Mouse (Mus musculus) intestine, postnatal 0 days (tissue): ENCODE data around the gene Cyren. TPM values are rescaled to one million over a fixed set of nuclear protein-coding genes. Genes with fewer than 3 reads are reported as not detected.

ENCODE experiments used
- ATAC-seq: fragments of 200-750 bp; cut with Nextera tagmentation; 2 replicates; pipeline ENCODE4 v1.8.0; 2017; ENCODE audit warnings: mild to moderate bottlenecking, moderate TSS enrichment, moderate library complexity
- H3K27ac ChIP-seq: fragments of 300-500 bp; sonication (generic); 2 replicates; pipeline ENCODE4 v1.5.1; 2014; ENCODE audit warnings: mild to moderate bottlenecking, low read depth, low read length, moderate library complexity
- H3K27me3 ChIP-seq: fragments of 300-500 bp; sonication (generic); replicated peaks from 2 replicates; pipeline ENCODE4 v1.6.1; 2014; ENCODE audit warnings: low read length, mixed read lengths; ENCODE audit not compliant: control insufficient read depth, insufficient read depth
- H3K36me3 ChIP-seq: fragments of 300-500 bp; sonication (generic); 2 replicates; pipeline ENCODE4 v1.6.1; 2014; ENCODE audit warnings: mild to moderate bottlenecking, moderate library complexity; ENCODE audit not compliant: control insufficient read depth, insufficient read depth
- H3K4me1 ChIP-seq: fragments of 300-500 bp; sonication (generic); replicated peaks from 2 replicates; pipeline ENCODE4 v1.6.1; 2014; ENCODE audit warnings: antibody characterized with exemption, low read length, mixed read lengths; ENCODE audit not compliant: control insufficient read depth, insufficient read depth
- H3K4me2 ChIP-seq: fragments of 300-500 bp; sonication (generic); replicated peaks from 2 replicates; pipeline ENCODE4 v1.6.1; 2014; ENCODE audit warnings: low read depth, mild to moderate bottlenecking, moderate library complexity
- H3K4me3 ChIP-seq: fragments of 300-500 bp; sonication (generic); 2 replicates; pipeline ENCODE4 v1.5.1; 2014; ENCODE audit warnings: low read depth, low read length
- H3K9ac ChIP-seq: fragments of 300-500 bp; sonication (generic); 2 replicates; pipeline ENCODE4 v1.6.1; 2014; ENCODE audit warnings: mild to moderate bottlenecking, low read depth, low read length
- H3K9me3 ChIP-seq: fragments of 300-500 bp; sonication (generic); 2 replicates; pipeline ENCODE4 v1.6.1; 2016; ENCODE audit warnings: mixed run types; ENCODE audit not compliant: control insufficient read depth
- CTCF ChIP-seq: sonication (generic); IDR thresholded peaks from 2 replicates; pipeline ENCODE4 v1.5.1; 2016; ENCODE audit warnings: low read depth, mild to moderate bottlenecking, control low read depth, antibody characterized with exemption, moderate library complexity
- WGBS: fragments of 180-500 bp; shearing (Covaris S2); extraction: QIAGEN DNeasy Blood & Tissue Kit; methylation state at CpG from one replicate; pipeline ENCODE4 v1.1.7; 2014; 5-methylcytosine and 5-hydroxymethylcytosine counted together
- polyA plus RNA-seq: library from polyadenylated mRNA; unstranded; fragments of >200 nt; fragmentation: Nextera tagmentation; extraction: Ambion mirVana; gene quantifications from 2 replicates; pipeline ENCODE4 v1.2.1, GENCODE M21; 2015

Gene Cyren
- polyA plus RNA-seq, 1 experiment from 2014 or later: 6.2 TPM

GRCm38 (mm10) chr6:34887131-34887850, 9.4 kb upstream of the Cyren start:
- Histone ChIP-seq H3K36me3 (peaks cover 17% of the 10 kb centered on the region; the same call in 1 of the 2 replicates), H3K27ac (no peak overlapping the region), H3K4me1 (no peaks in the 10 kb centered on the region), H3K4me3 (no peak overlapping the region), H3K9ac (no peak overlapping the region), H3K9me3 (no peaks in the 10 kb centered on the region), H3K4me2 (no peak overlapping the region), H3K27me3 (no peaks in the 10 kb centered on the region)
- TF ChIP-seq CTCF: no peak
- WGBS: 87% methylated on average over 6 of the region's 6 CpGs
- no peak for ATAC-seq

- 36% methylated on average over 7 of the region's 7 CpGs for WGBS
- peaks cover 22% of the 10 kb centered on the region; the same call in 1 of the 2 replicates for H3K36me3 ChIP-seq
- H3K27ac ChIP-seq: peak overlapping the region; percentile 95
- no peaks in the 10 kb centered on the region for H3K27me3 ChIP-seq
- peak overlapping the region; percentile 43 for H3K4me2 ChIP-seq
- 0 out of 2 replicates have a peak overlapping the region, but pooled peaks have one; percentile 37 for H3K9ac ChIP-seq
- no peak for TF ChIP-seq CTCF
- ATAC-seq: peak; percentile 83
- H3K4me3 ChIP-seq: no peak overlapping the region
- no peaks in the 10 kb centered on the region for H3K4me1 ChIP-seq
- no peaks in the 10 kb centered on the region for H3K9me3 ChIP-seq
Observed at GRCm38 (mm10) chr6:34884724-34885123, 6.9 kb upstream of the Cyren start.

GRCm38 (mm10) chr6:34879911-34880475, 2.1 kb upstream of the Cyren start:
- WGBS: 59% methylated on average over 6 of the region's 6 CpGs
- ATAC-seq: no peak
- peaks cover 5% of the 10 kb centered on the region; the same call in 1 of the 2 replicates for H3K4me1 ChIP-seq

GRCm38 (mm10) chr6:34879101-34879740, 1.4 kb upstream of the Cyren start:
- Histone ChIP-seq H3K36me3 (peaks cover 9% of the 10 kb centered on the region; the same call in 1 of the 2 replicates), H3K4me3 (no peak overlapping the region), H3K9me3 (no peaks in the 10 kb centered on the region), H3K27ac (no peak overlapping the region), H3K9ac (no peak overlapping the region), H3K4me1 (peaks cover 5% of the 10 kb centered on the region; the same call in 1 of the 2 replicates), H3K4me2 (no peak overlapping the region), H3K27me3 (no peaks in the 10 kb centered on the region)
- ATAC-seq: no peak
- no peak for TF ChIP-seq CTCF
- 88% methylated on average over 16 of the region's 16 CpGs for WGBS

More at GRCm38 (mm10) chr6:34879911-34880475, 2.1 kb upstream of the Cyren start:
- H3K36me3 ChIP-seq: peaks cover 9% of the 10 kb centered on the region; the same call in 1 of the 2 replicates
- TF ChIP-seq CTCF: peak; percentile 74
- no peaks in the 10 kb centered on the region for H3K27me3 ChIP-seq
- H3K9ac ChIP-seq: no peak overlapping the region
- H3K4me2 ChIP-seq: no peak overlapping the region
- no peaks in the 10 kb centered on the region for H3K9me3 ChIP-seq
- H3K4me3 ChIP-seq: no peak overlapping the region
- H3K27ac ChIP-seq: no peak overlapping the region

- Histone ChIP-seq H3K36me3 (peaks cover 19% of the 10 kb centered on the region; the same call in 1 of the 2 replicates), H3K27ac (peak overlapping the region; percentile 93), H3K4me3 (peak overlapping the region; percentile 74; the same call in 1 of the 2 replicates), H3K9ac (peak overlapping the region; percentile 79; the same call in 1 of the 2 replicates), H3K27me3 (no peaks in the 10 kb centered on the region), H3K9me3 (no peaks in the 10 kb centered on the region), H3K4me2 (peak overlapping the region; percentile 76), H3K4me1 (peaks cover 5% of the 10 kb centered on the region; the same call in 1 of the 2 replicates)
- no peak for TF ChIP-seq CTCF
- 19% methylated on average over 2 of the region's 2 CpGs for WGBS
- ATAC-seq: peak; percentile 37
Observed at GRCm38 (mm10) chr6:34876835-34877156, 1.1 kb downstream of the Cyren start.
